Mouse (Mus musculus) mesoderm, embryonic 11.5 days (tissue): ENCODE data around the gene Itga9.

Source experiments
- DNase-seq: peaks from one replicate; pipeline ENCODE4 v3.0.0-alpha.2; 2012; ENCODE audit warnings: low read depth, low spot score

Itga9 gene

DNA sequence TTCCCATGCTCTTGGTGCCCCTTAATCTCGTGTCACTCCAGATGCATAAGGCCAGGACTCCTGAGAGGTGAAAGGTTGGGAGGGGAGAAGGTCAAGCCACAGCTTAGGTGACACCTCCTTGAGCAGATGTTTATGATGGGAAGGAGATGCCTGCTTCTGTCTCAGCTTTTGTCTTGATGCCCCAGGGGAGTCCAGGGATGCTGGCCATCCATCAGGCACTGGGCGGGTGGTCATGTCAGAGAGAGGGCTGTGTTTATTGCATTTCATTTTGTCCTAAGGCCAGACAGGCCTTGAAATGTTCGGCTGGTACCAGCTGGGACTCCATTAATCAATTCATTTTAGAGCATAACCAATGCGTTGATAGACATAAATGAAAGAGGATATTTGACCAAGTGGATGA, 81.8 kb downstream of the Itga9 start:
- peak; percentile 59 for DNase-seq

DNA sequence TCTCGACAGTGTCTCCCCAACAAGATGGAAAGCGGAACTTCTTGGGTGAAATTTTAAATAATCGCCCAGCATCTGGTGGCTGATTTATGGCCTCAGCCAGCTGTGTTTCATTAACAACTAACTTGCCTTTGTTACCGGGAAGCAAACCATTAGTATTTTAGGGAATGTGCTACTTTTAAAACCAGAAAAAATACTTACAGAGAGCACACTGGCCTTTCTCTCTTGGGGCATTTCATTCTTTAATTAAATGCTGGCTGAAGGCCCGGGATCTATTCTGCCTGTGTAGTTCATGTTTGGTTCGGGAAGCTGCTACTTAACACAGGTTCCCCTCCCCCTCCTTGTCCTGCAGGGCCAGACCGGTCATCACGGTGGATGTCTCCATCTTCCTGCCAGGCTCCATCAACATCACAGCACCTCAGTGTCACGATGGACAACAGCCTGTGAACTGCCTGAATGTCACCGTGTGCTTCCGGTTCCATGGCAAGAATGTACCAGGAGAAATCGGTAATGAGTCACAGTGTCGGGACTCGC, 82.5 kb downstream of the Itga9 start:
- DNase-seq = peak; percentile 56

DNA sequence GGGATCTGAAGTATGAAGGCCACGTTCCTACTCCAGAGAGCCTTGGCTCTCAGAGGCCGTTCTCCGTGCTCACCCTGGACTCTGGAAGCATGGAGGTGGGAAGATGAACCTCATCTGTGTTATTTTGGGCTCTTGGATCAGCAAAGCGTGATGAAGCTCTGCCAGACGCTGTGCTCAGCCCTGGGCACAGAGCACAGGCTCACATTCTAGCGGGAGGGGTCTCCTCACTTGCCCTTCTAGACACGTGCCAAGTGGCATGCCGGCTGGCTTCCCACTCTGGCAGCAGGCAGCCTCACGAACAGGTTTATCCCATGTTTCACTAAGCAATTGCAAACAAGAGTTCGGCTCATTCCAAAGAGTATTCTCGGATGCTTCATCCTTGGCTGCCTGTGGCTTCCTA, 86.8 kb downstream of the Itga9 start:
- no peak for DNase-seq

- DNase-seq = peak; percentile 58
These were observed 87.9 kb downstream of the Itga9 start for GRCm38 (mm10) chr9:118694420-118694825.

- no peak for DNase-seq
These were observed 91.7 kb downstream of the Itga9 start for GRCm38 (mm10) chr9:118698191-118698590.

DNA sequence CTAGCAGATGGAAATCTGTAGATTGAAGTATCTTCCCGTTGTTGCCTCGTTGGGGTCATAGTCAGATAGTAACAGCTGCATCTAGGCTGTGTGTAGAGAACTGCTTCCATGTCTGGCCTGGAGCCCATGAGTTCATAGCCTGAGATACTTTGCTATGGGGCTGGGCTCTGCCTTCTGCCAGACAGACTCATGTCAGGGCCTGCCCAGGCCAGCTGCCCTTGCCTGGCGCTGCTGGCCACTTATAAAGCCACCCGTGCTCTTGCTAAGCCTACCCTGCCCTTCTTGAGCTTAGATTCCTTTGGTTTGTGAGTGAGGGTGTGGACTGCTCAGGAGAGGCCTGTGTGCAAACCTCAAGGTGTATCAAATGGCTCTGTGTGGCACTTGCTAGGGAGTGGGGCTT, 93.2 kb downstream of the Itga9 start:
- no peak for DNase-seq

DNA sequence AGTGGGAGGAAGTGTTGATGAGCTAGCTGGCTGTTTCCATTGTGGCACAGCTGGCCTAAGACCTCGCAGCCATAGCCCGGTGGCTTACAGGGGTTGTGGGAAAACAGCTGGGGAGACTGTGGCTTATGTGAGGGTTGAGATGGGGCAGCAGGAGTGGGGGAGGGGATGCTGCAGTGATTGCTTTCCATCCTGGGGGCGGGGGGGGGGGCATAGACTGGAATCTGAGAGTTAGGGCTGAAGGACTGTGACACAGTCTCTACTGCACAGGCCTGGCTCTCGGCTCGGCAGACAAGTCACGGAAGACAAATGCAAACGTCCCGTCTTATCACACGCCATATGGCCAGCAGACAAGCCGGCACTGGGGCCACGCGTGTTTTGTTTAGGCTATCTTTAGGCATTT, 94.4 kb downstream of the Itga9 start:
- peak; percentile 46 for DNase-seq

DNA sequence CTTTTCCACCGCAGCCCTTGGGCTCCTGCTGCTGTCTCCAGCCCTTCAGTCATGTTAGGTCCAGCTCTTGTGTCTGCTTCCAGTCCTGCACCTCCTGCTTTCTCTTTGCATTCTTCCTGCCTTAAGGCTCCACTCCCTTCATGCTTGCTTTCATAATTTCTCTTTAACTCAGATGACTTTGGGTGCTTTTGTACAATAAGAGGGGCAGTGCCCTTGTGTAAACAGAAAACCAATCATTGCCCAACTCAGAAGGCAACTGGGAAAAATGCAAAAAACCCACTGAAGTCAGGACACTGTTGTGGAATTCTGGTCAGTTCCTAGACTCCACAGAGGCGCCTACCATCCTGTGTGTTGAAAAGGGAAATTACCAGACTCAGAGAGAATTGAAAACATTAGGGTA, 95.3 kb downstream of the Itga9 start:
- DNase-seq = no peak

GRCm38 (mm10) chr9:118703146-118703545, 96.7 kb downstream of the Itga9 start:
- no peak for DNase-seq

GRCm38 (mm10) chr9:118705381-118706074, 99.0 kb downstream of the Itga9 start:
- no peak for DNase-seq

DNA sequence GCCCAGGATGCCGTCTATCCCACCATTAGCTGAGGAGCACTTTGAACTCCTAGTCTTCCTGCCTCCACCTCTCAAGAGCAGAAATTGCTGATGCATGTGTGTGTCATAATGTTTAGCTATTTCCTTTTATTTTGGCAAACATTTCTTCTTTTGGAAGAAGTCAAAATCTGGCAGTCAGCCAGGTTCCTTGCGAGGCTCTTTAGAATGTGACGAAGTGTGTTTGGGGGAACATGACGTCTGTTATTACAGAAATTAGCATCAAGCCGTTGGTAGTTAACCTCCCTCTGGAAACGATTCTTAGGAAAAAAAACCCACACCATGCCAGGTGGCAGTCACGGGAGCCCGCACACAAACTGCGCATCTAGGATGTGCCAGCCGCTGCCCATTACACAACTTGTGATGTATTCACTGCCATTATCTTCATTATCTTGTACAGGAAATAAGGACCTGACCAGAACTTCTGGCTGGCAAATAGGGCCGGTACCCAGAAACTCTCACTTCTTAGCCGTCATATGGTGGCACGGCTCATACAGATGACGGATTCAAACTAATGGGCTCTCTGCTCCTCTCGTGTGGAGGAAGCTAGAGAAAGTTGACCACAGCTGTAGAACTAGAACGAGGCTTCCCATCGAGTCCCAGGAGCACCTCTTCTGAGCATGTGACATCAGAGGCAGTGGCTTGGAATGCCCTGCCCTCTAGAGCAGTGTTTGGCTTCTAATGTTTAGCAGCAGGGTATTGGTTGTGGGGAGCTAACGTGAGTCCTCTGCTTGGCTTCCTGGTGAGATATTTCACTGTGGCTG, 99.9 kb downstream of the Itga9 start:
- no peak for DNase-seq

DNA sequence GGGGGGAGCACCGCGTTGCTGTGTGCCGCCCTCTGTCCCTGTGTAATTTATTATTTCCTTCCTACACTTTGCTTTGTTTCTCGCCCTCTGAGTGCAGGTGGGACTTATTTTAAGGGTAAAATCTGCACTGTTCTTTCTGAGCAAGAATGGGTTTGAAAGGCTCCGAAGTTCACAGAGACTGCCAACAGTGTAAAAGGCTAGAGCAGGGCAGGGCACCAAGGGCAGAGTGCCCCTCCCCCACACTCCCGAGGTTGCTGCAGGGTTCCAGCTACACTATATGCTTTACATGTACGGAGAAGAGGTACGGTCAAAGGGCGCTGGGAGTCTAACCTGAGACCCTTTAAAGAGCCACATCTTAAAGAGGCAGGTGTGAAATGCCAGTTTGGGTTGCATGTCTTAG, 104.1 kb downstream of the Itga9 start:
- no peak for DNase-seq

GRCm38 (mm10) chr9:118711749-118712148, 105.3 kb downstream of the Itga9 start:
- DNase-seq = no peak

DNA sequence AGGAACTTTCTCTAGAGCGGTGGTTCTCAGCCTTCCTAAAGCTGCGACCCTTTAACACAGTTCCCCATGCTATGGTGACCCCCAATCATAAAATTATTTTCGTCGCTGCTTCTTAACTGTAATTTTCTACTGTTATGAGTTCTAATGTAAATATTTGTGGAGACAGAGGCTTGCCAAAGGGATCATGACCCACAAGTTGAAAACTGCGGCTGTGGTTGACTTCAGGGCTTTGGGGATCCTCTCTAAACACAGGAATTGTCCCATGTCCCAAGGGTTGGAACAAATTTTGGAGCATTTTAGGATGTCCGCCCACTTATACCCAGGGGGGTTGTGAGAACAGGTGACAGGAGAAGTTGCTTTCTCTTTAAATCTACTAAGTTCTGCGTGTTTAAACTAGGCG, 107.0 kb downstream of the Itga9 start:
- DNase-seq = no peak

DNA sequence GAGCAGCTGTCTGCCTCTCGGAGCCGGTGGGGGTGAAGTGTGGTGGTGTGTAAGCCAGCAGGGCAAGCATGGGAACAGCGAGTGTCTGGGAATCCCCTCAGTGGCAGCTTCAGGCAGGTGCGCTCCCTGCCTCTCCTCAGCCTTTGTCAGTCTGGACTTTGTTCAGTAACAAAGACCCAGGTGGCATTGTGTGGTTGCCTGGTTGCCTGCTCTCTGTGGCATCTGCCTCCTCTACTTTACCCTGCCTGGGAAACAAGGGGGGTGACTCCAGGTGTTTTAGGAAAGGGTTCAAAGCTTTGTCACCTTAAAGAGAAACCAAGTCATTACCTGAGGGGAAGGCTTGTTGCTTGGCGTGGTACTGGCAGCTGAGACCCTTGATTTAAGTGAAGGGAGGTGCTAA, 108.0 kb downstream of the Itga9 start:
- DNase-seq = no peak

DNA sequence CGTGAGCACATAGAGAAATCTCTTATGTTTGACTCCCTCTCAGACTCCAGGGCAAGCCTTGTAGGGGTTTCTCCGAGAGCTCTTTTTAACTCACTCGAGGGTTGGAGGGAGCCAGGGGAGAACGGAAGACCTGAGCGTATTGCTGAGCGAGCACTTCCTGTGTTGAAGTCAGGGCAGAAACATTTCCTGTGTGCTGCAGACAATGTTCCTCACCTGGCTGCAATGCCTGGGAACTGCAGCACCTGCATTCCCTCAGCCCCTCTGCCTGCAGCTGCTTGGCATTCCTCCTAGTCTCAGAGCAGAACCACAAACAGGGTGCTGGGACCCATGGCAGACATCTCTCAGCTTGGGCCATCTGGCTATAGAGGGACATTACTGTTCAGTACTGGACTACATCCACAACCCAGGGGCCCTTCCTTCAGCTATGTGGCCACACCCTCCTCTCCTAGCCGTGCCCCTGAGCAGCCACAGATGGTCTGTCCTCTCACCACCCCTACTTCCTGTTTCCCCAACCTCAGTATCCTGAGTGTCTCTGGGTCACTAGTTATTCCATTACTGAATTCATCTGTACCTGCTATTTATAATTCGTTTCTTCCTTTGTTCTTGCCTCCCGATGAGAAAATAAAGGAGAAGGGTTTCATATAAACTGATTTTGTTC, 109.6 kb downstream of the Itga9 start:
- DNase-seq = no peak

GRCm38 (mm10) chr9:118717436-118717835, 110.9 kb downstream of the Itga9 start:
- no peak for DNase-seq

DNA sequence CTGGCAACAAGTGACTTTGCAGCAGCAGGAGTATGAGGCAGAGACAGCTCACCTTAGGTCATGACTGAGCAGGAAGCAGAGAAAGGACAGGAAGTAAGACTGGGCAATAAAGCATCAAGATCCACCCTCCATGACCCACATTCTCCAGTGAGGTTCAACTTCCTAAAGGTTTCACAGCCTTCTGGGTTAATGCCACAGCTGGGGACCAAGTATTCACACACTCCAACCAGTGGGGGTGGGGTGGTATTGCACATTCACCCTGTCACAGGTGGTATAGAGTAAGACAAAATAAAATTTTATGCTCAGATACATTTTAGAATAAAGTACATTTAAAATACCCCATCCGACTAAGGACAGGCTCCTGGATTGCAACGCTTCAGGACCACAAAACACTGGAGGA, 112.0 kb downstream of the Itga9 start:
- DNase-seq = no peak

GRCm38 (mm10) chr9:118721056-118721455, 114.6 kb downstream of the Itga9 start:
- DNase-seq = no peak

GRCm38 (mm10) chr9:118722789-118723325, 116.4 kb downstream of the Itga9 start:
- no peak for DNase-seq

DNA sequence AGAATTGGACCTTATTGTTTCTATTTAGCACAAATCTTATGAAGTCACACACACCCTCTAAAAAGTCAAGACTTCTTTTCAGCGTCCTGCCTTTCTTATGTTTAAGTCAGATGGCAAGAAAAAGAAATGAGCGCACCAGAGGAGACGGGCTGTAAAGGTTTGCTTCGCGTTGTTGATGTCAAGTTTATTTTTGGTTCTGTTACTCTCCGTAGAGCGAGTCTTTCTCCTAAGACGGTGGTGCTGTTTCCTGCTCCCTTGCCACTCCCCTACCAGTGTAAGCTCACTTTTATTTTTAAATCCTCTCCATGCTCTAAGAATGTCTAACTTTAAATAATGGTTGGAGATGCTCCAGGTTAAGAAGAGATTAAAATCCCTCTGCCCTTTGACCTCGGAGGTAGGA, 118.6 kb downstream of the Itga9 start:
- no peak for DNase-seq

- DNase-seq = no peak
These were observed 120.1 kb downstream of the Itga9 start for GRCm38 (mm10) chr9:118726550-118726949.
